Mouse (Mus musculus) megakaryocyte-erythroid progenitor cell, adult 5-6 weeks (primary cell): Measurements from ENCODE around the gene Cox7b. TPM values are rescaled to one million over a fixed set of nuclear protein-coding genes. Genes with fewer than 3 reads are reported as not detected.
"Not testable (repeated sequence)": the region's sequence is repeated elsewhere in the genome, so short reads cannot be mapped to it uniquely, and the experiment has no call there.

ENCODE experiments used
- ATAC-seq: replicated peaks from 2 replicates; pipeline ENCODE4 v1.8.0; 2016; ENCODE audit warnings: mild to moderate bottlenecking, inconsistent platforms; ENCODE audit not compliant: severe bottlenecking, poor library complexity, low FRiP score, low TSS enrichment
- total RNA-seq, 2 experiments: library from RNA; stranded (forward) in 1 of 2; stranded (reverse) in 1 of 2; fragments of 200-1000, 215-1000 nt in 1 of 2; fragments of >200 nt in 1 of 2; fragmentation: Nextera tagmentation in 1 of 2; gene quantifications; 2 replicates each; pipeline ENCODE4 v1.2.3; 2014 to 2017

The Cox7b gene
- total RNA-seq (2014; fragmentation: Nextera tagmentation) (416 and 431 TPM in 2 replicates), total RNA-seq (2017) (539 and 567 TPM in 2 replicates)

DNA sequence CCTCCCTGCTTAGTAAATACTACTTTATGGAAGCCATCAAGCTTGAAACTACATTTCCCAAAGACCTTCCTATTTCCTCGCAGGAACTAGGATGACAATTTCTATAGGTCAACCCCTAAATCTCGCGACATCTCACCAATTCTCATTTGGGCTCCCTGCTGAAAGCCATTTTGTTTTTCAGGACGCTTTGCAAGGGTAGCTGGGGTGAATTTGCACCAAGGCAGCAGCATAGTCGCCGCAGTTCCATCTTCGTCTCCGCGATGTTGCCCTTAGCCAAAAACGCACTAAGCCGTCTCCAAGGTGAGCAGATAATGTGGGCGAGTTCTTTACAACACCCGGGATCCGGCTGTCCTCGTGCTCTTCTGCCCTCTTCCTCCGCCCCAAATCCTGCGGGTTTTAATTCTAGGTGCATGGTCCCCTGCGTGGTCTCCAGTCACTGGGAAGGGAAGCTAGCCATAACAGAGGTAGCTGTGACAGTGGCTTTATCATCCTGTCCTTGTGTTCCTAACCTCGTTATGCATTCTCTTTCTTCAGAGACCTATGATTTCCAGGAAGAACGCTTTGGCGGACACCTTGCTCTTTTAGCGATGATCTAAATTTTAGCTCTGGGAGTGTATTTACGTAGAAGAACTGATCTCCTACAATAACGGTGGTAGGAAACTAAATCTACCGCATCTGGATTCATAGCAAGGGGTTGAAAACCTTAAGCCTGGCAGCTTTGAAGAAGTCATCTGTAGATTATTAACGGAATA lies at the start of gene Cox7b:
Cox7b (plus strand) TSS at position 130 of the 752 bp plus-strand sequence.
- peak; percentile 66 for ATAC-seq

GRCm38 (mm10) chrX:106001605-106002004 lies 13.9 kb upstream of the Cox7b start:
- ATAC-seq: no peak

- no peak for ATAC-seq
Measured at GRCm38 (mm10) chrX:106010762-106011161, 4.7 kb upstream of the Cox7b start.

DNA sequence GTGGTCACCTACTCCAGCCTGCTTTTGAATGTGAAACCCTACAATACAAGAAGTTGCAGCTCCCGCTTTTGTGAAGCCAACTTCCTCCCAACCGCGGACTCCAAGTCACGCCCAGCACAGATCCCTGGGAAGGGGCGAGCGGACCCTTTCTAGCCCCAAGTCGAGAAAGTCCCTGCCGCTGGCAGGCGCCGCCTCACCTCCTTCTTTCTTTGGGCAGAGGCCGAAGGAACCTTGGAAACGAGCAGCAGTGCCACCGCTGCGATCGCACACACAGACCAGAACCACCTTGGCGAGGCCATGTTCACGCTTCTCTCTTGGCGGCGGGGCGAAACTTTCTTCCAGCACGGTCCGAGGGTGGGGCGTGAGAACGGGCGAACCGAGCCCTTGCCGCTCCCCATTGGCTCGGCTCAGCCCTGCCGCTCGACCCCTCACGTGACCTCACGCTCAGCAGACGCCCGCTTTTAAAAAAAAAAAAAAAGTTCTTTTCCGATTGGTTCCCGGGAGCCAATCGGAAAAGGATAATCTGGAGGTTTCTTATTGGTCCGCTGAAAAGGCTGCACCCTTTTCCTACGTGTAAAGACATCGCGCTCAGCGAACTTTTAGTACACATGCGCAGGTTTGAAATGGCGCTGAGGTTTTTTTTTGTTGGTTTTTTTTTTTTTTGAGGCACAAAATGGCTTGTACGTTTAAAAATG lies 3.9 kb upstream of the Cox7b start, which contains the start of gene Magt1:
Magt1 (minus strand) TSS at position 442 of the 695 bp plus-strand sequence.
- ATAC-seq: peak; percentile 94

GRCm38 (mm10) chrX:106012559-106012958 lies 2.9 kb upstream of the Cox7b start:
- no peak for ATAC-seq

DNA sequence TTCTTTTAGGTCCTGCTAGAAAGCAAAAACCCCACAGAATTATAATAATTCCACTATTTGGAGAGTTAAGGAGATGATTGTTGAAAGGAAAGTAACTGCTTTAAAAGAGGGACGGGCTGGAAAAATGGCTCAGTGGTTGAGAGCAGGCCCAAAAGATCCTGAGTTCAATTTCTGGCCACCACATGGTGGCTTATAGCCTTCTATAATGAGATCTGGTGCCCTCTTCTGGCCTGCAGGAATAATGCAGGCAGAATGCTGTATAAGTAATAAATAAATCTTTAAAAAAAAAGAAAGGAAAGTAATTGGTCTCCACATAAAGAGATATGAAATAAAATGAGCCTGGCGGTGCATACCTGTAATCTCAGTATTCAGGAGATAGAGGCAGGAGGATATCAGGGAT lies 2.3 kb upstream of the Cox7b start:
- ATAC-seq: no peak

- not testable (repeated sequence) for ATAC-seq
Measured at GRCm38 (mm10) chrX:106014741-106015377, 641 bp upstream of the Cox7b start.

- no peak for ATAC-seq
Measured at GRCm38 (mm10) chrX:106017102-106017501, 1.6 kb downstream of the Cox7b start.

DNA sequence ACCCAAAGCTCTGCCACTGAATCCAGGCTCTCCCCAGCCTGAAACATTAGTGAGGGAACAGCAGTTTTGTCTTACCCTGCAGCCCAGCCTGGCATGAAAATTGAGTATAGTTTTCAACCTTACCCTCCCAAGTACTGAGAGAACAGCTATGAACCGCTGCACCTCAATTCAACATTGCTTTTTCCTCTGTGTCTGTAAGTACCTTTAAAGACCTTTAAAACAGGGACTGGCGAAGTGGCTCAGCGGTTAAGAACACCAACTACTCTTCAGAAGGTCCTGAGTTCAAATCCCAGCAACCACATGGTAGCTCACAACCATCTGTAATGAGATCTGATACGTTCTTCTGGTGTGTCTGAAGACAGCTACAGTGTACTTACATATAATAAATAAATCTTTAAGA lies 2.0 kb downstream of the Cox7b start:
- no peak for ATAC-seq

DNA sequence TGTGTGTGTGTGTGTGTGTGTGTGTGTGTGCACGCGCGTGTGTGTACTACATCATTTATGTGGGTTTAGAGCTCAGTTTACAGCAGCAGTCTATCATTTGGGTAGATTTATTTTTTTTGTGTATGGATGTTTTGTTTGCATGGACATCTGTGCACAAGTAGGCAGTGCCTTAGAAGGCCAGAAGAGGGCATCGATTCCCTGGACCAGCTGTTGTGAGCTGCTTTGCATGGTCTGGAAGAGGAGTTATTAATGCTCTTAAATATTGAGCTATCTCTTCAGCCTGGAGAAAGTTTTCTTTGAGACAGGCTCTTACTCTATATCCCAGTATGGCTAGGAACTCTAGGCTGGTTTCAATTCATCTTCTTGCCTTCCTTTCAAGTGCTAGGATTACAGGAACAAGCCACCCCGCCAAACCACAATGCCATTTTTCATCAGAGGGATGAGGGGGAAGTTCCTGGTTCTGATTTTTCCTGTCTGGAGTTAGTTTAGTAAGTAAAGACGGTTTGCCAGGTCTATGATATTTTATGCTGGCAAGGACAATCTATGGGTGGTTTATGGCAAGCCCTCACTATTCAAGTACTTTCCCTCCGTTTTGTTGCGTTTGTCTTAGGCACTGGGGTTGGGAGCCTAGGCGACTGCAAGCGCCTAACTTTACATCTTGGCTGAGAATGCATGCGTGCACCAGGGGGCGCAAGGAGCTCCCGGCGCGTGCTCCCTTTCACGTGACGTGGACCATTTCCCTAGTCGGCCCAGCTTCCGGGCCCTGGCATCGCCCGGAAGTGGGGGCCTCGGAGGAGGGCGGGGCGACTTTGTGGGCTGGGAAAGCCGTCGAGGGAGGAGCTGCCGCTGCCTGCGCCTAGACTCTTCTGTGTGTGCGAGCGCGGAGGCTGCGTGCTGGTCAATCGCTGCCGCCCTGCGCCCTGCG lies 11.2 kb downstream of the Cox7b start, which contains the start of gene Atp7a:
Atp7a (plus strand) TSS at position 859 of the 925 bp plus-strand sequence.
- ATAC-seq: peak; percentile 100

GRCm38 (mm10) chrX:106027343-106027674 lies 11.8 kb downstream of the Cox7b start:
- peak; percentile 43 for ATAC-seq

GRCm38 (mm10) chrX:106030176-106030575 lies 14.7 kb downstream of the Cox7b start:
- ATAC-seq: no peak

- no peak for ATAC-seq
Measured at GRCm38 (mm10) chrX:106031124-106031523, 15.6 kb downstream of the Cox7b start.

DNA sequence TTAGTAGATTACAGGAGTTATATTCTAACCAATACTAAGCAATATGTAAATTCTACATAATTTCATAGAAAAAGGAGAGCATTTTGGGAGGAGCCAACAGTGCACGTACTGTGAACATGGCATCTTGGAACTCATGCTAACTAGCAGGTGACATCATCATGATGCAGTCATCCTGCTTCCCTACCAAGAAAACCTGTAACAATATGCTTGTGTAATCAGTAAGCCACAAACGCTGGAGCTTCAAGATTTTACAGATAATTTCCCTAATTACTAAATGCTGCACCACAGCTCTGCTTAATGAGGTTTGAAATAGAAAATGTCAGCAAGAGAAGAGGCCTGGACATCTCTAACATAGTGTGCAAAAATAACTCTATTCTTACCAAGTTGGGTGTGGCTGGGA lies 20.2 kb downstream of the Cox7b start:
- peak; percentile 52; the same call in 1 of the 2 replicates for ATAC-seq

DNA sequence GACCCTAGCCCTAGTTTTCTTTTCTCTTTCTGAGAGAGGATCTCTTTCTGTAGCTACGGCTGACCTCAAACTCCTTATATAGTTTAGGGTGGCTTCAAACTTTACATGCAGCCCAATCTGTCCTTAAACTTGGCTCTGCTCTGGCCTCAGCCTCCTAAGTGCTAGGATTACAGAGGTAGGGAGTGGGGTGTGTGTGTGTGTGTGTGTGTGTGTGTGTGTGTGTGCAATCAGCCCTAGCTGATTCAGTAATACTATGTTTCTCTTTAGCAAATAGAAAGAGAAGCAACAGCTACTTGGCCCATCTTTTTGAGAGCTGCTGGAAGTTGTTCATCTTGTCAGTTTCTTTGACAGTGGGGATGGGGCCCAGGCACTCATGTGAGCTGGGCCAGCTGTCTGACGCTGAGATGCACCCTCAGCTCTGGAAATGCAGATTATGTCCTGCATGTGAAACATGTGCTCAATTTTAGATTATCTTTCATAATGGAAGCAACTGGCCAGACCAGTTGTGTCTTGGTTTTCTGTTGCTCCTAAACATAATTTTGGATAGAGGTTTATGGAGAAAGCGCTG lies 21.8 kb downstream of the Cox7b start:
- ATAC-seq: no peak

DNA sequence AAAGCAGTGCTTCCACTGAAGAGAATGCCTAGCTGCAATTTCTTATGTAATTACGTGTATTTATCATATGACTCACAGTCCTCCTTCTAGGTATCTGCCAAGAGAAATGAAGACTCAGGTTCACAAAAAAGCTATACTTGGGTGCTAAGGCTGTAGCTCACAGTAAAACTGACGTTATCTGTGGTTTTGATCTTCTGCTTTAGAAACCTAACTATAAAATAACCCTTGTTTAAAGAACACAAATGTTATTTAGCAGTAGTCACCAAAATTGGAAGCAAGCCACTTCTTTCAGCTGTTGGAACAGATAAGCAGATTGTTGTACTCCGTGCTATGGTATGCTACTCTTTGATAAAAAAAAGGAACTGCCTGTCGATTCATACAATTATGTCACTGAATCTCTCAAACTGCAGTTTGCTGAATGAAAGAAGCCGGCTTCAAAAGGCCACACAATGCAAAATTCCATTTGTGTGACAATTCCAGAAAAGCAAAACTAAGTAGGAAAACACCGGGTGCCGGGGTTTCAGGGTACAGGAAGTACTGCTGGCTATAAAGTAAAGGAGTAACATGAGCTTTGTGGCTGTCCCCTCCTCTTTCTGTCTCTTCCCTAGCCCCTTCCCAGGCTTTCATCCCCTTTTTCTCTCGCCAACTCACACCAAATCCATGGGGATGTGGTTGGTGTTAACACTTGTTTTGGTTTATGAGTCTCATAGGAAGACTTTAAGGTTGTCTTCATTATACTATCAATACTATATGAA lies 28.5 kb downstream of the Cox7b start:
- peak; percentile 82 for ATAC-seq

DNA sequence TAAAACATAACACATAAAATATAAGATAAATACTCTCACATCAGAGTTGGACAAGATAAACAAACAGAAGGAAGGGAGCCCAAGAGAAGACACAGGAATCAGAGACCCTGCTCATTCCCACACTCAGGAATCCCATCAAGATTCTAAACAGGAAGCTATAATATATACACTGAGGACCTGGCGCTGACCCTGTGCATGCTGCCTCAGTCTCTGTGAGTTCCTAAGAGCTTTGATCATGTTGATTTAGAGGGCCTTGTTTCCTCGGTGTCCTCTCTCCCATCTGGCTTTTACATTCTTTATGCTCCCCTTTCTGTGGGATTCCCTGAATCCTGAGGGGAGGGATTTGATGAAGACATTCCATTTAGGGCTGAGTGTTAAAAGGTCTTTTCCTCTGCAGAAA lies 30.0 kb downstream of the Cox7b start:
- no peak for ATAC-seq

DNA sequence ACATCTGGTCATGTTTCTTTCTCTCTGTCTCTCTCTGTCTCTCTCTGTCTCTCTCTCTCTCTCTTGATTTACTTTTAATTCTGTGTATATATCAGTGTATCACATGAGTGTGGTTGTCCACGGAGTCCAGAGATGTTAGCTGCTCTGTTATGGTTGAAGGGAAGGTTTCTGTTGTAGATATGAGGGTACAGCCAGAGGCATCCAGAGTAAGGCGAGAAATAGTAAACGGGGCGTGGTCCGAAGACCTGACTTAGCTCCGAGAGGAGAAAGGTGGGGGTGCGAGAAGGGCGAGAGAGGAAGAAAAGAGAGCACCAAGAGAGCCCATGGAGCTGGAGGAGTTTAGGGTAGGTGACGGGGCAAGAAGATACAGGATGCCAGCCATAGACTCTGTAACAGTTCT lies 30.4 kb downstream of the Cox7b start:
- peak; percentile 75 for ATAC-seq
